Mouse (Mus musculus) cerebellum, adult 9-11 months (tissue): ENCODE measurements around the gene Nek4.

Experiments
- DNase-seq: peaks from one replicate; pipeline ENCODE4 v3.0.0; 2022

The Nek4 gene

DNA sequence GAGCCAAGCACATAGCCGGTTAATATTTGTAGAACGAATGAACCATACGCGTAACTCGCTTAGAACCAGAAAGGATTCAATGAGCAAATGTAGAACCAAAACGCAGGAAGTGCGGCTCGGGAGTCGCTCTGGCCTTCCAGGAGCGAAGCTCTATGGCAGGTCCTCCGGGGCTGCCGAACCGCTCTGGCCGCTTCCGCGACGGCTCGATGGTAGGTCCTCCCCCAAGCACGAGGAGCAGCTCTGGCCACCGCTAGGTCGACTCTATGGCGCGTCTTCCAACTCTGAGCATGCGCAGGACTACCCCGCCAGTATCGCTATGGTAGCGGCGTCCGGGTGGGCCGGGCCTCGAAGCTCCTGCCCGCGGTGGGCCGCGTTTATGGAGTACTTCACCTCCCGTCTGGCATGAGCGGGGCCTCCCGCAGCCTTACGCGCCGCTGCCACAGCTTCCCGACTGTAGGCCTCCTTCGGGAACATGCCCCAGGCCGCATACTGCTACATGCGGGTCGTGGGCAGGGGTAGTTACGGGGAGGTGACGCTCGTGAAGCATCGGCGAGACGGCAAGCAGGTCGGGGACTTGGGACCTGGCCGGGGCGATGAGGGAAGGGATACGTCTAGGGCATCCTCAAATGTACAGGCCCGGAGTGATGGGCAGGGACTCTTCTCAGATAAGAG is at the start of gene Nek4:
TSS of gene Nek4 (plus strand) at position 224 of the 672 bp plus-strand sequence.
- DNase-seq, result peak; percentile 98

DNA sequence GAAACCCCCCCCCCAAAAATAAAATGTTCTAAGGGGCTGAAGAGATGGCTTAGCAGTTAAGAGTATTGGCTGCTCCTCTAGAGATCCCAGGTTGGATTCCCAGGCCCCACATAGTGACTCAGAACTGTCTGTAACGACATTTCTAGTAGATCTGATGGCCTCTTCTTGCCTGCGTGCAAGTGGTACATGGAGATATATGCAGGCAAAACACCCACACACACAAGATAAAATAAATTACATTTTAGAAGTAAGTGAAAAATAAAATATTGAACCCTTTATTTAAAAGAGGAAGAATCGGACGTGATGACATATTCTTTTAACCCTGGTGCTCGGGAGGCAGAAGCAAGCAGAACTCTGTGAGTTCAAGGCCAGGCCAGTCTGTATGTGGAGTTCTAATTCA is 48.5 kb upstream of the Nek4 start:
- no peak for DNase-seq

DNA sequence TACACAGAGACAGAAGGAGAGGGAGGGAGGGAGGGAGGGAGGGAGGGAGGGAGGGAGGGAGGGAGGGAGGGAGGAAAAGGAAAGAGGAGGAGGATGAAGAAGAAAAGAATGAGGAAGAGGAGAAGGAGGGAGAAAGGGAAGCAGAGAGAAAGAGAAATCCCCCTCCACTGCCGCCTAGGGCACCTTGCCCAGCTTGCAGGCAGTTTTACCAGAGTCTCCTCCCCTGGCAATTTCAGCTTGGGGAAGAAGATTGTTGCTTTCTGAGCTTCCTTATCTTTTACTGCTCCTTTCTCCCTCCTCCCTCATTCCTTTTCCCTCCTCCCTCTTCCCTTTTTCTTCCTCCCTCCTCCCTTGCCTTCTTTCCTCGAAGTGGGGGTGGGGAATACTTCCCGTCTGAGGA is 48.1 kb upstream of the Nek4 start:
- DNase-seq, result no peak

DNA sequence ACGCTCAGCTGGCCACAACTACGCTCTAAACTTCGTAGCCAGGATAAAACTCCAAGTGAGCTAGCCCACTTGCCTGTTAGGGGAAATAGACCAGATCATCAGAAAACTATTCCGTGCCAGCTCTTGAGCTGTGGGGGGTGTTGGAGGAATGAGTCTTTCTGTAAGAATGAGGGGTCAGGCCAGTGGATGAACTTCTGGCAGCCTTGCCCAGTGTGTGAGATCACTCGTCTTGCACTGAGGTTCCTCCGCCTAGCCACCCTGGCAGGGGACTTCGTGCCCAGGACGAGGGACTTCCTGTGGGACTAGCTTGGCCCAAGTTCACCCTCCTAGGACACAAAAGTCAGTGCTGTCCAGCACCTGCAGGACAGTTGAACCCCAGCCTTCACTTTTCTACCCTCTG is 46.9 kb upstream of the Nek4 start:
- no peak for DNase-seq

DNA sequence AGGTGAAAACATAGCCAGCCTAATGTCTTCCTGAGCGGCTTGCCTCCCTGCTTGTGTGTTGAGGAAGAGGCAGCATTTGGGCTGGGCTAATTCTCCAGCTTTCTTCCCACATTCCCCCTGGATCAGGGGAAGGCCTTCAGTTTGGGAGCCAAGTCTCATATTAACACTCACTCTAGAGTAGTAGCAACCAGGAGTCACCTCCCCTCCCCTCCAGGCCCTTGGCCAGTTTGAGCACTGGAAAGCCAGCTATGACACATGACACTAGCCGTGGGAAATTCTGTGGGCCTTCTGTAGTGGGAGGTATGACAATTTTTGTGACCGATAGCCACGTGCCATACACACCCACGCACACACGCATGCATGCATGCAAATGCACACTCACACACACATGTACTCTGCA is 45.2 kb upstream of the Nek4 start:
- no peak for DNase-seq

DNA sequence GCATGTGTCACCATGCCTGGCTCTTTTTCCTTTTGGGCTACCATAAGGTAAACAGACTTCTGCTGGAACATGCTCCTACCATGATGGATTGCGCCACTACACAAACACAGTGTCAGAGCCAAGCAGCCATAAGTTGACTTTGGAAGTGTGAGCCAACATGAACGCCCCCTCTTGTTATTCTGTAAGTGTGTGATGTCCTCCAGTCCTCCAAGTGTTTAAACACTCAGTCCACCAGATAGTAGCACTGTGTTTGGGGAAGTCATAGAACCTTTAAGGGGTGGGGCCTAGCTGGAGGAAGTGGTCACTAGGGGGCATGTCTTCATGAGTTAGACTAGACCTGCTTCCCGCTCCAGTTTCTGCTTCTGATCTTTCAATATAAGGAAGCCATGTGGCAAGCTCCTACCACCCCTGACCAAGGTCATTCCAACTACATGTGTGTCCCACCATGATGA is 43.3 kb upstream of the Nek4 start:
- DNase-seq, result no peak

DNA sequence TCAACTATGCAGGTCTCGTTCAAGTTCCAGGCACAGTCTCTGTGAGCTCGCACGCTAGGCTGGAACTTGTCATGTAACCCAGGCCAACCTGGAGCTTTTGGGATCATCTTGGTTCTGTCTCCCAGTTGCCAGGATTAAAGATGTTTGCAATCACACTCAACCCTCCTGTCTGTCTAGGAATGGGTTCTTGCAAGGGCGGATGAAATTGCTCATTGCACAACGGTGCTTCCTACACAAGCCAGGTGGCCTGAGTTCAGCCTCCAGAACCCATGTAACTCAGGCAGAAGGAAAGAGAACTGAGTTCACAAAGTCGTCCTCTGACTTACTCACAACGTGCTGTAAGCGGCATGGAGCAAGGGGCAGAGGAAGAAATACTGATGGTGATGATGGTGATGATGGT is 40.0 kb upstream of the Nek4 start:
- DNase-seq, result no peak

DNA sequence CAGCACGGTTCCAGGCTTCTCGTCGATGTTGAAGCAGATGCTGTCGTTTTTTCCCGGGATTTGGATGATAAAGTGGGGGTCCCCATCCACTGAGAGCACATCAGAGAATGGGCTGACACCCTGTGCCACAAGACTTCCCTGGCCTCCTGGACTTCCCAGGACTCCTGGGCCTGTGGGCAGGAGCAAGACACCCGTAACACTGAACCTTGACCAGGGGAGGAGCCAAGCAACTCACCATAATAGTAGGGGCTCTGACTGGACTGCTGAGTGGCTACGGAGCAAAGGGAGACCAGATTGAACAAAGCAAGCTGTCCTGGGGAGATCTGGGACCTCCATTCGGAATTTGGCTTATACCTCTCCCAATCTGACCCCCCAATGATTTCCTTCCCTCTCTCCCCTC is 38.5 kb upstream of the Nek4 start:
- no peak for DNase-seq

DNA sequence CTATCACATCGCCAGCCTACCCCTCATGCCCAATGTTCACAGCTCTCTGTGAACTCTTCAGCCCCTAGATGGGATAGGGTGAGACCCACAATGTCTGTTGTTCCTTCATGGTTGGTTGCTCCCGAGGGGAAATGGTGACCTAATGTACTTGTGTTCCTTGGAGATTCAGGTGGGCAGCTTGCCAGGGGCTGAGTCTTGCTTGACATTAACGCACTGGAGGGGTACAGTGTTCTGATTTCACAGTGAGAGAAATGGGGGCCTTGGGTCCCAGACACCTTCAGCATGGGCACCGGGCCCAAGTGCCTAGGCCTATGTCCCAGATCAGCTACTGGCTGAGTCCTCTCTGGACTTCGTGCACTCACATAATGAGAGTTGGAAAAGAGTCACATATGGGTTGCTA is 37.8 kb upstream of the Nek4 start:
- DNase-seq, result no peak

DNA sequence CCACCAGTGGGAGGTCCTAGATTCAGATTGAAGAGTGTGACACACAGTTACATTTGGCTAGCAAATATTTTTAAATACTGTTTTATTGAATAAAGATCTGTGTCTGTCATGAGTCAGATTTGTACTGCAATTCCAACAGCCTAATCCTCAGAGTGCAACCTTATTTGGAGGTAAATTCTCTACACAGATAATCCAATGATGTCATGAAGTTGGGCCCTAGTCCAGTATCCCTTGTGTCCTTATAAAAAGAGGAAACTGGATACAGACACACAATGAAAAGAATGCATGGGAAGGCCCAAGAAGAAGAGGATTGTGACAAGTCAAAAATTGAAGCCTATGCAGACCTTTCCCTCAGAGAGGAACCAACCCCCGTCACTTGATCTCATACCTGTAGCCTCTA is 34.7 kb upstream of the Nek4 start:
- DNase-seq, result no peak

DNA sequence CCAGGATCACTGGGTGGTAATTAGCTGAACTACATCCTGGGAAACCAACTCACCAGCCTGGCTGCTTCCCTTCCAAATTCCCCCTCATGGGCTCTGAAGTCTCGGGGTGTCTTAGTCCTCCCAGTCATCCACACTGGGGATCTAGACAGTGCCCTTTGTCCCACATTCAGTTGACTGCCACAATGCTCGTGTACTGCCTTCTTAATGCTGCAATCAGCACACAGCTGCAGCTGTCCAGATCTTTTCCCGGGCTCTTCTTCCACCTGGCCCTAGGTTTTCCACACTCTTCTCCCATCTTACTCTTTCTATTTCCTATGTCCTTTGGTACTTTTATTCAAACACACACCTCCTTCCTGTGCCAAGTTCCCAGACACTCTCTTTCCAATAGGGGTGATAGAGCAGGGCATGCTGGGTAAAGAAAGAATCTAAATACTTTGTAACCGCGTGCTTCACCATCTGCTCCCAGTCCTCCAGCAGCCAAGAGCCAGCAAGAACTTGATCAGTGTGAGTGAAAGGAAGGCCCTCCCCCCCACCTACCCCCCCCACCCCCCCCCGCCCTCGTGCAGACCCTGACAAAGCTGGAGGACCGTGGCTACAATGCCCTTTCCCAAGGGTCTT is 29.0 kb upstream of the Nek4 start:
- no peak for DNase-seq

DNA sequence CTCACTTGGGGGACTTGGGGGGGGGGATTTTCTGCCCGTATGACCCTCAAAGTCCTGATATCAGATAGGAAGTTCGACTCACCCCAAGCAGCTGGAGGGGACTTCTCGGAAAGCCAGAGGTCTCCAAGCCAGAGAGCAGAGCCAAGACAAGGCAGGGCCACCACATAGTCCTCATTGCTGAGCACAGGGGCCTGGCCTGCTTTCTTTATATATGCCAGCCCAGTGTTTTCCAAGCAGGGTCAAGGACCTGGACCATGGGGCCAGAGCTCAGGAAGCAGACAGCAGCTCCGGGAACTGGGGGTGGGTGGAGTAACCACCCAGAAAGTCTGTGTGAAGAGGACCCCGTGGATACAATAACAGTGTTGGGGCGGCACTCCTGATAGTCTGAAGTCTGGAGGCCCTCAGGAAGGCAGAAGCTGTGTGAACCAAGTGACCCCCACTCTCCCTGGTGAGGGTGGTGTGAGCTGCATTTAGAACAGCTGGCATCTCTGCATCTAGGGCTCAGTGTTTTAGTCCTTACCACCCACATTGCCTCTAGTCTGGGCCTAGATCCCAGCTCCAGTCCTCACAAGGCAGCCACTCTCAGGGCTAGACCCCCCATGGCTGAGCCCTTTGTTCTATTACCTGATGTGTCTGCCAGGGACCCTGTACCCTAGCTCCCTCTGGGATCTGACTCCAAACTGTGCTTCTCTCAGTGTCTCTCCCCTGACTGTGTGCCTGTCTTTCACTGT is 27.6 kb upstream of the Nek4 start, which contains the start of gene Itih3:
TSS of gene Itih3 (minus strand) at position 386 of the 731 bp plus-strand sequence.
- DNase-seq, result peak; percentile 35

DNA sequence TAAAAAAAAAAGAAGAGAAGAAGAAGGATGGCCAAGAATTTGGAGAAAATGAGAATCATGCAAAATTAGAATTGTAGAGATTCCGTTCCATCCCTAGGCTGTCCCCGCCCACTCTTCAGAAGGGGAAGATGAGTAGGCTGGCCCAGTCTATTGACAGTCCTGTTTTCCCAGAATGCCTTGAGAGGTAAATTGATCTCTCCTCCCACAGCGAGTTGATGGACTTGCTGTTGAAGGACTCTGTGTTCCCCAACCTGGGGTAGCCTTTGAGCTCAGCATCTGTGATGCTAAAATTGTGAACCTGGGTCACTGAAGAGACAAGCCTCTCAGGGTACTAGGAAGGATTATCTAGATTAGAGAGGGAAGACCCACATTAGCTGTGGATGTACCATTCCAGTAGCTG is 25.7 kb upstream of the Nek4 start:
- DNase-seq, result no peak

DNA sequence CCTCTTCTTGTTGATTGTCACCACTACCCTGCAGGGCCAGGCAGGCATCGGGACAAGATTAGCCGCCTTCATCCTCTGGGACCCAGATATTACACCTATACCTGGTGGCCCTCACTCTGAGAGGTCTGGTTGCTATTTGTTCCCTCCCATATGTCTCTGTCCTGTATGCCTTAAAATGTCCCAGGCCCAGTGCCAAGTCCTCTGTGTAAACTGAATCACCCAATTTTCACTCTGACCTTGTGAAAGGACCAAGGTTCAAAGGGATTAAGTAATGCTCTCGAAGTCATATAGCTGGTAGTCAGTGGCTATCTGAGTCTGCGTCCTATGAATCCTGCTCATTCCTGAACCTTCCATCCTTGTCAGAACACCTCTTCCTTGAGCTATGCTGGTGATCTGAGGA is 20.8 kb upstream of the Nek4 start:
- no peak for DNase-seq

DNA sequence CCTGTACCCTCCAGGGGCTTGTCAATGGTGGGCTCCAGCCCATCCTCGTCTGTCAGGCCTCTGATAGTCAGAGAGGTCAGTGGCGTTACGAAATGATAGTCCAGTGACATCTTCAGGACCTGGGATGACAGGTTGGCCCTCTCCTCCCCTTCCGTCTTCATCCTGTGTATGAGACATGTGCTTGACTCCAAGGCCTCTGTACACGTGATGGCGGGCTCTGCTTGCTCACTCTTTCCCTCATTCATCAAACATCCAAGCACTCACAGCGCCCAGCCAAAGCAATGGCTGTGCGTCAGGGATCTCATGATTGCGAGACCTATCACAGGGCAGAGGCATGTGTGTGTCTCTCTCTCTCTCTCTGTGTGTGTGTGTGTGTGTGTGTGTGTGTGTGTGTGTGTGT is 17.8 kb upstream of the Nek4 start:
- DNase-seq, result no peak

DNA sequence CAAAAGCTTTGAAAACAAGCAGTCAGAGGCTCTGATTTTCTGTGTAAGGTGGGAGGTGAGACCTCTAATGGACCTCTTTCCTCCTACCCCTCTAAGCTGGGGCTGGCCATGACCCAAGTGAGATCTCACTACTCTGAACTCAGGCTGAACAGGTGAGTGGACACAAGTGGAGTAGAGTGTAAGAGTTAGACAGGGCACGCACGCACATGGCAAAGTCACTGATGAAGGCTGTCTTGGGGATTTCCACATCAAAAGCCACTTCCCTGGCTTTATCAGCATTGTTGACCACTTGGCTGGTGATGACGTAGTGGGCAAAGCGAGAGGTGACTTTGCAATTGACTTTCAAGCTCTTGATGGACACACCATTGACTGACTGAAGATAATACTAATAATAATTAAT is 8.9 kb upstream of the Nek4 start:
- DNase-seq, result no peak

DNA sequence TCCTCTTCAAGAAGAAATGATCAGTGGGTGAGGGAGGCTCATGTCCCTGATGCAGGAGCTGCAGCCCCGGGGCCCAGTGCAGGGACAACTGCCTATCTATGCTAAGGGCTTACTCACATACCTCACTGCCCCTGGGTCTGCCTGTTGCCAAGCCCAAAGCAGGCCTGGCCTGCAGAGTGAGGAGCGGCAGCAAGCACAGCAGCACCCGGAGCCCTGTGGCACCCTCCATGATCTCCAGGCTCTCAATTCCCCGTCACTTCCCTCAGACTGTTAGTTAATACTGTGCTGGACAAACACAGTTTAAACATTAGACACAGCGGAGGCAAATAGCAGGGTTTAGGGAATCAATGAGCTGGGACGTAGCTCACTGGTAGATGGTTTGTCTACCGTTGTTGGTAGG is 8.1 kb upstream of the Nek4 start, which contains the start of gene Itih1:
TSS of gene Itih1 (minus strand) at position 252 of the 400 bp plus-strand sequence.
- DNase-seq, result no peak

DNA sequence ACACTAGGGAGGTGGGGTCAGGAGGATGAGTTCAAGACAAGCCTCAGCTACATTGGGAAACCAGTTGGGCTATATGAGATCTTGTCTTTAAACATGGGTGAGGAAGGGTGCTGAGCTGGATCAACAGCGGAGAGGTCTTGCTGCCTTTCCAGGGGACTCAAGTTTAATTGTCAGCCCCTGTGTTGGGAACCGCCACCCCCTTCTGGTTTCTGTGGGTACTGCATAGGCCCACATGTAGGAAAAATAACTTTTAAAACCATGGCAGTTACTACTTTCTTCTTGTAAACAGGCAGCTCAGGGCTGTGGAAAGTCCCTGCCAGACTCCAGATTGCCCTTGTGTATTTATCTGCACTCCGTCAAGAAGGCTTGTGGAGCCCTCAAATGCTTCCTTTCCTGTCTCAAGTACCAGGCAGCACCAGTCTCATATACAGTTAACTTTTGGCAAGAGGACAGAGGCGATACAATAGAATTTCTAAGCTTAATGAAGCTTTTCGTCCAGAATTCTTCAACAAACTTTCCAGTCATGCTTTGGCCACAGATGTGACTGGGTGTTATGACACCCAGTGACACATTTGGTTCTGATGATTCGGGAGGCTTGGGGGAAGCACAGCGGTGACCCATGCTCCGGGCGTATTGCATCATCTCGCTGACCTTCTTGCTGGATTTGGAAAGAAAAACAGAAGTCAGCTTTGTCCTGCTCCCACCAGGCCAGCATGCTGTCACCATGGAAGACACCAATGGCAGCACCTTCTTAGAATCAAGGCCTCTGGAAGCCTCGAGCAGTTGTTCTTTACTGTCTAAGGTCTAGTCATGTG is 7.1 kb upstream of the Nek4 start:
- no peak for DNase-seq

DNA sequence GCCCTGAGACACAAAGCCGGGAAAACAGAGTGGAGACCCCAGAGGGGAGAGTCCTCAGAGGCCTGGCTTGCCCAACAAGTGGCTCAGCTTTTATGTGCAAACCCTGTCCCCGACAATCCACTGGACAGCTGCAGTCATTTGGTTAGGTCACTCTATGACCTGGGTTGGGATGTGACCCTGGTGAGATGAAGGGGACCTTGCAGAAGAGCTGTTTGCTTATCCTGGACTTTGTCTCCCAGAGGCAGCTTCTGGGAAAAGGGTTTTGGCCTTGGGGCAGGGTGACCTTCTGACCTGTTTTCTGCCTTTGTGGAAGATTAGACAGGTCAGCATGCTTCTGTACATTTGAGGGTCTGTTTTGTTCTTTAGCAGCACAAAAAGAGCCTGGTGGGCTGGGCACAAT is 6.4 kb upstream of the Nek4 start:
- no peak for DNase-seq

DNA sequence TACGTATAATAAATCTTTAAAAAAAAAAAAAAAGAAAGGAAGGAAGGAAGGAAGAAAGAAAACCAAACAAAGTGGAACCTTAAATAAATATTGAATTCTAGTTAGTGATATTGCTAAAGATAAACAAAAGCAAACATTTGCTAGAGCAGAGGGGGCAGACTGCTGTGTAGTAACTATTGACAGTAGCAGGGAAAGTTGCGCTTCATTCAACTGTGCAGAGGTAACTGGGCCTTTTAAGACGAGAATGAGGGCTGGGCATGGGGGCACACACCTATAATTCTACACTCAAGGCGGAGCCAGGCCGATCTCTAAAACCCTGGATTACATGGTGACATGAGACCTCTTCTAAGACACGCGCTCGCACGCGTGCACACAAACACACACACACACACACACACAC is 1.2 kb upstream of the Nek4 start:
- no peak for DNase-seq

DNA sequence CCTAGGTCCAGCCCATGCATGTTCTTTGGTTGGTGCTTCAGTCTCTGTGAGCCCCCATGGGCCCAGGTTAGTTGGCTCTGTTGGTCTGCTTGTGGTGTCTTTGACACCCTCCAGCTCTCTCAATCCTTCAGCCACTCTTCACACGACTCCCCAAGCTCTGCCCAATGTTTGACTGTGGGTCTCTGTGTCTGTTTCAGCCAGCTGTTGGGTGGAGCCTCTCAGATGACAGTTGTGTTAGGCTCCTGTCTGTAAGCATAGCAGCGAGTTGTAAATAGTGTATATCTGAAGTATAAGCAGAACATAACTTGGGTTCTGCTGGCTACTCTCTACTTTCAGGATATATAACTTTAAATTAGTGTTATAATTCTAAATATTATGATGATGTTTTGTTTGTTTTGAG is 7.3 kb downstream of the Nek4 start:
- DNase-seq, result no peak

DNA sequence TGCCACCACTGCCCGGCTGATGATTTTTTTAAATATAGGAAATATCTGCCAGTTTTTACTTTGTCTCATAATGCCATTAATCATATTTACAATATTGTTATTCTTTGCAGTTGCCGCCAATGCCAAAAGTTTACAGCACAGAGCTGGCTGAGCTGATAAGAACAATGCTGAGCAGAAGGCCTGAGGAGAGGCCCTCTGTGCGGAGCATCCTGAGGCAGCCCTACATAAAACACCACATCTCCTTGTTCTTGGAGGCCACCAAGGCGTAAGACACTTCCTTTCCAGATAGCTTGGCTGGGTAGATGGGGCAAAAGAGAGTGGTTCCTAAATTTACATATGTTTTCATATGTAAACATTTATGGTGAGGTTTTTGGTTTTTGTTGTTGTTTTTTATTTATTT is 7.9 kb downstream of the Nek4 start:
- DNase-seq, result no peak

DNA sequence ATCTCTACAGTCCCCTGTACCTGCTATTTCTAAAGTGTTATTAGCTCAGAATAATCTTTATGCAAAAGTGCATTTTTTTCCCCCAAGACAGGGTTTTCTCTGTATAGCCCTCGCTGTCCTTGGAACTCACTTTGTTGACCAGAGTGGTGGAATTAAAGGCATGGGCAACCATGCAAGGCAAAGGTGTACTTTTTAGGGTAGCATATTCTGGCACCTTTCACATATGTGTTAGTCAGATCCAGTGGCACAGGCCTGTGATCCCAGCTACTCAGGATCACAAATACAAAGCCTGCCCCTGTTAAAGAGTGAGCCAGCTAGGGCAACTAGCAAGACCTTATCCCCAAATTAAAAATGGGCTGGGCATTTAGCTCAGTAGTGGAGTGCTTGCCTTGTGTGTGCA is 9.2 kb downstream of the Nek4 start:
- DNase-seq, result no peak
